Mouse (Mus musculus) left cerebral cortex, adult 8-10 months (tissue): ENCODE measurements around the gene Snx30. TPM values are rescaled to one million over a fixed set of nuclear protein-coding genes. Genes with fewer than 3 reads are reported as not detected.
"Not testable (repeated sequence)": the region's sequence is repeated elsewhere in the genome, so short reads cannot be mapped to it uniquely, and the experiment has no call there.

Experiments
- DNase-seq, 2 experiments: peaks; one replicate each; pipeline ENCODE4 v3.0.0; 2022; ENCODE audit warnings: low spot score in 2 of 2
- total RNA-seq, 4 experiments: library from RNA; stranded (reverse); gene quantifications; 2 replicates each; pipeline ENCODE4 v1.2.4; 2022

Snx30 gene
- total RNA-seq, 4 experiments from 2014 or later, result 29.5 to 41.8 (median 34.9) TPM

DNA sequence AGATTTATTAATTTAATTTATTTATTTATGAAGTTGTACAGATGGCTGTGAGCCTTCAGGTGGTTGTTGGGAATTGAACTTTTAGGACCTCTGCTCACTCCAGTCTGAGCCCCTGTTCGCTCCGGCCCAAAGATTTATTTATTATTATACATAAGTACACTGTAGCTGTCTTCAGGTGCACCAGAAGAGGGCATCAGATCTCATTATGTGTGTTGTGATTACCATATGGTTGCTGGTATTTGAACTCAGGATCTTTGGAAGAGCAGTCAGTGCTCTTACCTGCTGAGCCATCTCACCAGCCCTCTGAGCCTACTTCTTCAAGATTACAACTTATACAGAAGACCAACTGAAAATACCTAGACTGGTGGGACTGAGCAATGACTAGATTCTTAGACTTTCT lies 12.0 kb upstream of the Snx30 start:
- not testable (repeated sequence) for DNase-seq

DNA sequence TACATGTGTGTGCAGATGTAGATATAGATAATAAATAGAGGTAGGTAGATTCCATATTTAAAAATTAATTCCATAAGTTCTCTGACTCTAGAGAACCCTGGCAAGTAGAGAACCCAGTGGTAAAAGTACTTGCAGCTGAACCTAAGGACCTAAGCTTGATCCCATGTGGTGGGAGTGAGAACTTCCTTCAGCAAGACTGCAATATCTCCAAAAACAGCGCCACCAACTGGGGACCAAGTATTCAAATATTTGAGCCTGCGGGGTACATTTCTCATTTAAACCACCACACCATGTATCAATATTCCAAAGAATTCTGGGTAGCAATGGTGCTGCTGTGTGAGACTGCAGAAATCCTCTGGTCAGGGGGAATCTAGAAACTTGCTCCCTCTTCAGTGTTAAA lies 11.5 kb upstream of the Snx30 start:
- no peak for DNase-seq

DNA sequence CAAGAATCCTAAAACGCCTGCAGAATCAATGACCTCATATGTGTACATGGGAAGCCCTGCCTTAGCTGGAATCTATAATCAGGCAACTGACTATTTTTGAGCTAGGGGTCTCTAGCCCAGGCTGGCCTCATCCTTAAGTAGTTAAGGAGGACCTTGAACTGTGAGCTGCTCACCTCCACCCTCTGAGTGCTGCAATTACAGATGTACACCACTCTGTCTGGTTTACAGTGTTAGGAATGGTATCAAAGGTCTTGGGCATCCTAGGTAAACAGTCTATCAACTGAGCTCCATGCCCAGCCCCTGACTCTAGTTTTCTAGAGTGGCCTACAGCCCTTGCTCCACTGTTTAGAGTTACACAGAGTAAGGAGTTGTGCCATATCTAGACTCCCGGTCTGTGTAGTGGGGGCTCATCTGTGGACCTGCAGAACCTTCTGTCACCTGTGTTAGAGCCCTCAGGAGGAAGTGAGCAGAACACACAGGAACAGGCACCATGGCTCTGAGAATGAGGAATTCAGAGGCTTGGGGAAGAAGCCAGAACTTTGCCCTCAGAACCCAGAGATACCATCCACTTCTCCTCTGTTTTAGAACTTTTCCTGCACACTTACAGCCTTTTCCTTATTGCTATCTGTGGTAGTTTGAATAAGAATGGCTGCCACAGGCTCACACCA lies 9.7 kb upstream of the Snx30 start:
- DNase-seq, result no peak

DNA sequence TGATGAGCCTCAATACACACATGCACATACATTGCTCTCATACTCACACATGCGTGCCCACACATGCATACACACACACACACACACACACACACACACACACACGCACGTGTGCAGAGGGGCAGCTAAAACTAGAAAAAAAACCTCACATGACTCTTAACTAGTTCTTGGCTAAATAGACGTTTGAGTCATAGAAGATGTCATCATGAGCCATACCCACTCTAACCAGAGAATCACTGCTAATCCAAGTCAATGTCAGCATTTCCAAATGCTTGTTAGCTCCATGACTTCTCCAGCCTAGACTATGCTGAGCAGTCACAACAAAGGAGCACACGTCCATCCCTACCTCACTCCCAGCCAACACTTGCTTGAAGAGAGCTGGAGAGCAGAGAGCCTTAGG lies 5.5 kb upstream of the Snx30 start:
- no peak for DNase-seq

DNA sequence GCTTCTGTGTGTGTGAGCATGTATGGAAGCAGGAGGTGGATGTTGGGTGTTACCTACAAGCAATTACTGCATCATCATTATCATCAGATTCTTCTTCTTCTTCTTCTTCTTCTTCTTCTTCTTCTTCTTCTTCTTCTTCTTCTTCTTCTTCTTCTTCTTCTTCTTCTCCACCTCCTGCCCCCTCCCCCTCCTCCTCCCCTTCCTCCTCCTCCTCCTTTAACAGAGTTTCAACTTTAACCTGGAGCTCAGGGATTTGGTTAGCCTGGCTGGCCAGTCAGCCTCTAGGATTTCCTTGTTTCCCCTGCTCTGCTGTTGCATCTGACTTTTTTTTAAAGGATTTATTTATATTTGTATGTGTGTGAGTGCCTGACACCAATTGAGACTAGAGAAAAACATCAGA lies 4.2 kb upstream of the Snx30 start, which contains the start of gene Inip:
Gene Inip, minus strand, starts transcription at position 101 of the 400 bp plus-strand sequence.
- DNase-seq, result no peak

DNA sequence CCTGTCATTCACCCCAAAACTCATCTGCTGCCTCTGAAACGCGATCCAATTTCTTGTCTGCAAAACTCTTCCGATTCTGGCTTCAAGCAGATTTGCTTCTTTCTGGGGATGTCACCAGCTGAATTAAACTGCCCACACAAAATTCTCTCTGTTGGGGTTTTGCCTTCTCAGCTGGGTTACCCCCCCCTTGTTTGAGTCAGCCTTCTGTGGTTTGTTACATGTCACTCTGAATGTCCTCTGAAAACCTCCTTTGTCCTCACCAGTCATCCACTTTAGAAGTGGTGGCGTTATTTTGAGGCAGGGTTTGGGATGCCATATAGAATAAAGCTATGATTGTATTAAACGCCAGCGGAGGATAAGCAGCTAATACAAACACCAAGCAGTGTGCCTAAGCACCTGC lies 3.5 kb upstream of the Snx30 start:
- DNase-seq, result no peak

DNA sequence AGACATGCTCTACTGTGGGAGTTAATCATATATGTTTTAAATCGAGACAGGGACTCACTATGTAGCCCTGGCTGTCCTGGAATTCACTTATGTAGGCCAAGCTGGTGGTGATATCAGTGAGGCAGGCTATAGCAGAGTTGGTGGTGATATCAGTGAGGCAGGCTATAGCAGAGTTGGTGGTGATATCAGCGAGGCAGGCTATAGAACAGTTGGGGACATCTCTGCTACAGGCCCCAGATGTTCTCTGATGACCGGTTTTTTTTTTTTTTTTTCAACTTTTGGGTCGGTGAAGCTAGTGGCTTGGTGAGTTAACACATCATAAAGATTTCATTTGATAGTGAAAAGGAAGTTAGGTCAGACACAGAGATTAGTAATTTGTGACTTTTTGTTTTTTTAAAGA lies 2.8 kb upstream of the Snx30 start:
- no peak for DNase-seq

DNA sequence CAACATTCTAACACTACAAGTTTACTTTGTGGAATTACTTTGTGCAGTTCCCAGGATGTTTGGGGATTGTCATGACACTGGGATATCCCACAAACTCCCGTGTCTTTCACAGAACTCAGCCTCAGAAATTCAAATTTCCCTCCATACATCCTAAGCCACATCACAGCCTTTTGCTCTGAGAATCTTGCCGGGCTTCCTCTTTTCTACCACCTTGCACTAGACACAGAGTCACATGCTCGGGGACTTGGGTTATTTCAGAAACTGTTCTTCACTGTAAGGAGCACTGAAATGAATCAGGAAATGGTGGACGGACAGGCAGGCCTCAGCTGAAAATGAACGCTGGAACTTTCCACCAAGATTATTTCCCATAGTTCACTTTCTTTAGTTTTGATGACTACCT lies 2.3 kb upstream of the Snx30 start:
- DNase-seq, result no peak

DNA sequence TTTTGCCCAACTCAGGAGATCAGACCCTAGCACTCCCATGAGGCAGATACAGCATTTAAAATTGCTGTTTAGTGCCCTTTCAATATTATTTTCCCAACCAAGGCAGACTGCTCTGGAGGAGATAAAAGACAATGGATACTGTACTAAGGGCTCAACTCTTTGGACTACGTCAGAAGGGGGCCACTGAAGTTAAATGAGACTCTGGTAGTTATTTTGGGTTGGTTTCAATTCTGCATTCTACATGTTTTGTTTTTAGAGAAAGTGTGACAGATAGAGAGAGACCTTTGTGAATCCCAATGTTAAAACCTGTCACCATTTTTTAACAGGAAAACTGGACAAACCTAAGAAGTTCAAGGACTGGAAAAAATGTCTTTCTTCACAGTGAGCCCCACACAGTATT lies 886 bp upstream of the Snx30 start:
- DNase-seq, result no peak

DNA sequence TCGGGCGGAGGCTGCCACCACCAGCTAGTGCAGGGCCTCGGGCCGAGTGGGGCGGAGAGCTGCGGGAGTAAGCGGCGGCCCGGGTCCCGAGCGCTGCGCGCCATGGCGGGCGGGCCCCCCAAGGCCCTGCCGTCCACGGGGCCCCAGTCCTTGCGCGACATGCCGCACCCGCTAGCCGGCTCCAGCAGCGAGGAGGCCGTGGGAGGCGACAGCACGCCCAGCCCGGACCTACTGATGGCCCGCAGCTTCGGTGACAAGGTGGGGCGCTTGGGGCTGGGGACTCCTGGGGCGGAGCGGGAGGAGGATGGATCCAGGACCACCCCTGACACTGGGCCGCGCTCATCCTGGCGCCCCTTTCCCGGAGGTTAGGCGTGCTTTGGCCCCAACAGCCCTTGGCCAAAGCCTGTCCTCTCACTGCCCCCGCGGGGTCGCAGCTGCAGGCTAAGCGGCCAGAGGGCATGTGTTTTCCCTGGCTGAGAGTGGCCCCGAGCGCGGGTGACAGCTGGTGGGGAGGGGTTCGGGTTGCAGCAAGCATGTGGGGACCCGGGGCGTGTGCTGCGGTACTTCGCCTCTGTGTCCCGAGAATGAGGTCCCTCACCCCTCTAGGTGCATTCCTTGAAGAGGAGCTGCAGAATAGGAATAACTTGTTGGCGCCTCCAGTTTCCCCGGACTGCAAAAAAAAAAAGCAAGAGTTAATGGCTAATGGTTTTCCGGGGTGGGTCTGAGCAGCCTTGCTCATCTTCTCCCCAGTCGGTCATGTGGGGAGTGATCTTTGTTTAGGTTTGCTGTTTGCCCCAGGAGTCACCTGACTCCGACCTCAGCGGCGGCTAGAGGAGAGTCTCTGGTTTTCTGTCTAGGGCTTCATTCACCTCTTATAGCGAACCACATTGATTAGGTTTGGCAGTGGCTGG lies 583 bp downstream of the Snx30 start:
- no peak for DNase-seq

DNA sequence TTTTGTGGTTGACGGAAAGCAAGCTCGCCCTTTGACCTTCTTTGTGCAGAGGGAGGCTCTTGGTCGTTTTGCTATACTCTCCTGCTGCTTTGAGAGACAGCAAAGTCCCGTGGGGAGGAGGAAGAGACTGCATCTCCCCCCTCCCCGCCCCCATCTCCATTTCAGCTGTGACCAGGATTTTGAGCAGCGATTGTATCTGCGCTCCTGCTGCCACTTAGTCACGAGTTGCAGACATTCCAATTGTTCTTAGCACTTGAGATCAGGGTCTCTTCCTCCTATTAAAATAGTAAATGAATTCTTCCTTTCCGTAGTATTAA lies 1.2 kb downstream of the Snx30 start:
- DNase-seq, result no peak

DNA sequence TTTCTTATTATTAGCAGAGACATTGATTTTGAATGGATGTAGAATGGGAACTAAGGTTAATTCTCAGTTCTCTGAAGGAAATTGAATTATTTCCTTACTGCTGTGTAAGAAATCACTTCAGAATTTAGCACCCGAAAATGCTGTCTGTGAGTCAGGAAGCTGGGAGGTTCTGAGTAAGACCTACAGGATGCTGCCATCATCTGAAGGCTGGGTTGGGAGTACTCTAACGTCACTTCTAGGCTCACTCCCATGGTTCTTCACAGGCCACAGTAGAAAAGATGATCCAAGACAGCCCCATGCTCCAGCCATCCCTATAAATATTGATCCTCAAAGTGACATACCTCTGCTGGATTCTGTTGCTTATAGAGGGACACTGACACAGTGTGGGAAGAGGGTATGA lies 1.9 kb downstream of the Snx30 start:
- DNase-seq, result no peak

DNA sequence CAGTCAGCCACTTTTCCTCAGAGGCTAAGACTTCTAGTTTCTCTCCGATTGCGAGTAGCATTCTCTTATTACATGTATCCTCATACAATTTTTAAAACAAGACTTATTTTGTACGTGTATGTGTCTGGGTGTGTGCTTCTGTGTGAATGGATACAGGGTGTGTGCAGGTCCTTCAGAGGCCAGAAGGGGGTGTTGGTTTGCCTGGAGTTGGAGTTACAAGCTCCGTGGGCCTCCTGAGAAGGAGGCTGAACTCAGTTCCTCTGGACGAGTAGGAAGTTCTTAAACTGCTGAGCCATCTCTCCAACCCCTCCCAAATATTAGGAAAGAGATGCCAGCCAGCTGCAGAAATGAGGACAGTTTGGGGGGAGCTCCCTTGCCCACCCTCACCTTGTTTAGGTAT lies 2.8 kb downstream of the Snx30 start:
- no peak for DNase-seq

DNA sequence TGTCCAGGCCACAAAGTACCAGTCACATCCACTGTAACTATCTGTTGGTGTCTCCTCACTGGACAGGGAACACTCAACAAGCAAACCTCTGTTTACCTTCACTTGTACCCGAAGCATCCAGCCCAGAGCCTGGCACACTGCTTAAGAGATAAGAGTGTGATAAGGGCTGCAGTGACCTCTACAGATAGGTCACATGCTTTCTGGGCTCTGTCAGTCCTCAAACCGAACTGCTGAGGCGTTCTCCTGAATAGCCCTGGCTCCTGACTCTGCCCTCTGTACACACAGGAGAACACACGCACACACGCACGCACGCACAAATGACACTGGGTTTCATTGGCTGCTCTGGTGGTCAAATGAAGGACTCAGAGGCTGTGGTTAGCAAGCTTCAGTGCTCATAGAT lies 8.5 kb downstream of the Snx30 start:
- DNase-seq, result no peak

DNA sequence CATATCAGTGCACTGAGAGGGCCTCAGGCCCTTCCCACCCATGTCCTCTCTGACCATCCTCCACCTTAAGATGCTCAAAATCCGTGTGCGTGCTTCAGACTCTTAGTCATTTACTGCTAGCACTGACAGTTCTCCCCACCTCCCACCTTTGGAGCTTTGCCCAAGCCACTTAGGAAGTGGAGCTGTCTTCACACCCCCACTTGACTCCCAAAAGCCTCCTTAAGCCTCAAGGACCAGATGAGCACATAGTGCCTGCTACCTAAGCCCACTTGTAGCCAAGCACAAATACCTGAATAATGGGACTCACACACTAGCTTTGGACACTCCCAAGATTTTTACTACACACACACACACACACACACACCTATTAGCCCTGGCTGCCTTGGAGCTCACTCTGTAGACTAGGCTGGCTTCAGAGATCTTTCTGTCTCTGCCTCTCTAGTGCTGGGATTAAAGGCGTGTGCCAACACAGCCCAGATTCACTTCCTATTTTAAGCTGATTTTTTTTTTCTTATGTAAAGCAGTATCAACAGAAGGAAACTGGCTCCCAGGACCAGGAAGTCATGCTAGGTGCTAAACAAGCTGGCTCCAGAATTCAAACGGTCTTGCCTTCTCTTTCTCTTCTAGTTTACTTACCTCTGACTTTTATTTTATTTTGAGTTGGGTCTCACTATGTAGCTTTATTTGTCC lies 9.6 kb downstream of the Snx30 start:
- DNase-seq, result no peak

DNA sequence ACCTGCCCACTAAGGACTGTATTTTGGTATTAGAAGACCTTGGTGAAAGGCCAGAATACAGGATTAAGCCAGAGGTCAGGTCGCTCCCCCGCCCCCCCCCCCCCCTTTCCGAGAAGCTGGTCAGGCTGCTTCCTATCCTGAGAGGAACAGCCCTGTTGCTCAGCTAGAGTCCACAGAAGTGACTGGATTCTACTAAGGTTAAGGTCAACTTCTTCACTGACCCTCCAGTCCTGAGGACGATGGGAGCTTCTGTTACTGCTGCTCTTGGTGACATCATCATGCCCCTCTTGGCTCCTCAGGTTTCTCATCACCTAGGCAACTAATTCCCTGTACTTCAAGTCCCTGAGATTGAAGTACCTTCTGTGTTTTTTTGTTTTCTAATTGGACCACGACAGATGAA lies 10.4 kb downstream of the Snx30 start:
- DNase-seq, result no peak

DNA sequence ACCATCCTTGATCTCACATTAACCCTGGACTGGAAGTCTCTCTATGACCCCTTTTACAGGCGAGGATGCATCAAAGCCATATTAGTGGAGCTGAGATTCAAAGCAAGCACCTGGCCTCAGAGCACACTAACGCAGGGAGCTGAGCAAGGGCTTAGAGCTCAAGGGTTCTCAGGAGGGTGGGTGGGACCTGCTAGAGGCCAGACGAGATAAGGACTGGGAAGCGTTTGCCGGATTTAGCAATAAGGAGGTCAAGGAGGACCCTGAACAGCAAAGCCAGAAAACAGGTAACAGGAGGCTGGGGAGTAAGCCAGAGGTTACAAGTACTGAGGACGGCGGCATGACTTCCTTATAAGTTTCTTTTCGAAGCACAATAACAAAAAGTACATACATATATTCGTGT lies 10.8 kb downstream of the Snx30 start:
- no peak for DNase-seq

DNA sequence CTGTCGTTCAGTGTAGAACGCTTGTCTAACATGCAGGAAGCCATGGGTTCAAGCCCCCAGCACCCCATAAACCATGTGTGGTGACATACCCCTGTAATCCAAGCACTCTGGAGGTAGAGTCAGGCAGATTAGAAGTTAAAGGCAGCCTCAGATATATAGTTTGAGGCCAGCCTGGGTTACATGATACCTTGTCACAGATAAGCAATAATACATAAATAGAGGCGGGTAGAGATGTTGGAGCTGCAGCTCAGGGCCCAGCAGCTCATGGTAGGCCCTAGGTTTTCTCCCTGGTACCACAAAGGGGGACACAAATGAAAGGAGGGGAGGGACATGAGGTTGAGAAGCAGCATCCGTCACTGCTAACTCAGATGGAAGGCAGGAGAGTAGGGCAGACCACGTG lies 12.2 kb downstream of the Snx30 start:
- DNase-seq, result no peak

DNA sequence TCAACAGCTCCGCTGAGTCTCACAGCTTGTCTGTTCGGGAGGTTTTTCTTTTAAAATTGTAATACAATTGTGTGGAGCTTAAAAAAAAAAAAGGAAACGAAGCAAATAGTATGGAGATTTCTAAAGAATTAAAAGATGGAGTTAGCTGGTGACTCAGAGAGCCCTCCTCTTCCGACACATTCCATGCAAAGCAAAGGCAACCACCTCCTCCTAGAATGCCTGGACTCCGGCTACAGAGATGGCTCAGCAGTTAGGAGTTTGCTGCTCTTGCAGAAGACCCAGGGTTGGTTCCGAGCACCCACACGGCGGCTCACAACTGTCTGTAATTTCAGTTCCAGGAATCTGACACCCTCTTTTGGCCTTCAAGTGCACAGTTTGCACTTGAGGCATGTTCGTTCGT lies 12.9 kb downstream of the Snx30 start:
- DNase-seq, result no peak

DNA sequence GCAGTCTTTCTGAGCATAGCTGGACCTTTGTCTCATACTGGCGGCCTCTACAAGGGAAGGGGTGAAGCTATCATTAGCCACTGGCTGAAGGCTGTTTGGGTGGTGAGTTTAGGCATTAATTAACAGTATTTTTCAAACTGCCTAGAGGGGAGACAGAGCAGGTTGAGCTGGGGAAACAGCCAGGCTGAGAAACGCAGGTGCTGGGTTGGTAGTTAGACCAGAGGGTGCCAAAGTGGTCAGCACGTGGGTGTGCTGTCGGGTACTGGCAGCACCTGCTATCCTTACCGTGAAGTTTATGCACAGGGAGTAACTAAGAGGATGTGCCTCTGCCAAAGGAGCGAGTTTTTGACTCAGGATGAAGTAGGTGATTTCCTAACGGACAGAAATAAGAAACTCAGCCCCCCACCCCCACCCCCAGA lies 13.4 kb downstream of the Snx30 start:
- DNase-seq, result no peak

DNA sequence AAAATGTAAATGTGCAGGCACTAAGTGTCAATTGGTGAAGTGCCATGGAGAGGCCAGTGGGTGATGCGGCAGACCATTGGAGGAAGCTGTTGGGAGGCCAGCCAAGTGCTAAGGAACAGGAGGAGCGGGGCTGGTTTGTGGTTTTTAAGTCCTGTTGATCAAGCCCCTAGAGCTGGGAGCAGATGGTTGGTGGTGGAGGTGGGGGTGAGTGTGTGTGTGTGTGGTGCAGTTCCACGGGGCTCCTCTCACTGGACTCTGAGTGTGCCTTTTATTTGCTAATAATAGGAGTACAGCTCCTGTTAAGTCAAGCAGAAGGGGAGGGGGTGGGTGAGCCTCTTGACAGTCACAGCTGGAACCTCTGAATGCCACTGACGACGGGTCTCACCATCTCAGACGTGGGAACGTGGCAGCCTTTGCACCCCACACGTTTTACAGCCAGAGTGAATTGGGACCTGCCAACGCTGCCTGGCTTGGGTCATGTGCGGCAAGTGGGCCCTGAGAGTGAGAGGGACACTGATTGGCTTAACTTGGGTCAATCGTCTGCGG lies 13.9 kb downstream of the Snx30 start:
- no peak for DNase-seq

DNA sequence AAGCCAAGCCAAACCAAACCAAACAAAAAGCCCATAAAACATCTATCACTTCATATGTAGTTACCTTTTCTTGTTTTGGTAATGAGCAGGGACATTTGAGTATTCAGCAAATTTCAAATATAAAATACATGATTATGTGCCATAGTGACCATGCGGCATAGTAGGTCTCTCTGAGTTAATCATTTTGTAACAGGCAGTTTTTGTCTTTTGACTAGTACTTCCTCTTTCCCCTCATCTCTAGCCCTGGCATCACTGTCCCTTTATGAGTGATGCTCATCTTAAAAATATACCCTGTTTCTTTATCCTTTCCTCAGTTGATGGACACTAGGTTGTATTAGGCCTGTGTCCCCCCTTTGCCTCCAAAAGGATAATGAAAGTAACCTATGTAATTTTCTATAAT lies 15.9 kb downstream of the Snx30 start:
- no peak for DNase-seq
